Mouse (Mus musculus): ENCODE data around the gene Acads. TPM values are rescaled to one million over a fixed set of nuclear protein-coding genes. Genes with fewer than 3 reads are reported as not detected.

Gene Acads
- 69.8 and 75.2 TPM in 2 replicates for polyA plus RNA-seq (2012; rRNA removed)

GRCm38 (mm10) chr5:115118961-115119570 is at the start of gene Acads:
Gene Acads (minus strand): TSS chr5:115119346.

GRCm38 (mm10) chr5:115158040-115158983 is 39.2 kb upstream of the Acads start, which contains the start of gene Mlec:
Gene Mlec (minus strand): TSS chr5:115158179.

GRCm38 (mm10) chr5:115134234-115135165 is 15.4 kb upstream of the Acads start, which contains the start of gene Unc119b:
Gene Unc119b (minus strand): TSS chr5:115134975.

GRCm38 (mm10) chr5:115098195-115098594 is 21.0 kb downstream of the Acads start, which contains the start of gene Gm10401:
Gene Gm10401 (minus strand): TSS chr5:115098295.

Other genes with a start within 250 kb of the Acads start
- 12.9 and 17.0 TPM in 2 replicates for gene Oasl2, start 222.4 kb downstream of the Acads start, polyA plus RNA-seq (2012; rRNA removed)
- 3.1 and 6.2 TPM in 2 replicates for gene Oasl1, start 196.1 kb downstream of the Acads start, polyA plus RNA-seq (2012; rRNA removed)
- gene 2210016L21Rik, start 177.2 kb downstream of the Acads start, polyA plus RNA-seq (2012; rRNA removed), result 7.1 and 7.9 TPM in 2 replicates
- gene Hnf1a, start 148.3 kb downstream of the Acads start, polyA plus RNA-seq (2012; rRNA removed), result 2.3 and 2.7 TPM in 2 replicates
- 13.8 and 16.0 TPM in 2 replicates for gene Sppl3, start 108.2 kb downstream of the Acads start, polyA plus RNA-seq (2012; rRNA removed)
- not detected in 2 replicates for gene Gm10401, start 21.1 kb downstream of the Acads start, polyA plus RNA-seq (2012; rRNA removed)
- gene Unc119b, start 15.6 kb upstream of the Acads start, polyA plus RNA-seq (2012; rRNA removed), result 10.1 and 10.4 TPM in 2 replicates
- 36.1 and 40.4 TPM in 2 replicates for gene Mlec, start 38.8 kb upstream of the Acads start, polyA plus RNA-seq (2012; rRNA removed)
- gene Cabp1, start 75.0 kb upstream of the Acads start, polyA plus RNA-seq (2012; rRNA removed), result 0.35 and 0.49 TPM in 2 replicates
- 39.8 and 41.2 TPM in 2 replicates for gene Pop5, start 116.5 kb upstream of the Acads start, polyA plus RNA-seq (2012; rRNA removed)
- 75.3 and 78.6 TPM in 2 replicates for gene Rnf10, start 153.6 kb upstream of the Acads start, polyA plus RNA-seq (2012; rRNA removed)
- gene Coq5, start 160.3 kb upstream of the Acads start, polyA plus RNA-seq (2012; rRNA removed), result 7.5 and 7.9 TPM in 2 replicates
- 100 and 145 TPM in 2 replicates for gene Dynll1, start 181.7 kb upstream of the Acads start, polyA plus RNA-seq (2012; rRNA removed)
- gene Srsf9, start 207.8 kb upstream of the Acads start, polyA plus RNA-seq (2012; rRNA removed), result 37.0 and 37.6 TPM in 2 replicates
- gene Gatc, start 221.8 kb upstream of the Acads start, polyA plus RNA-seq (2012; rRNA removed), result 10.8 and 10.9 TPM in 2 replicates
- gene Triap1, start 221.9 kb upstream of the Acads start, polyA plus RNA-seq (2012; rRNA removed), result 13.5 and 13.6 TPM in 2 replicates
- 1,034 and 1,123 TPM in 2 replicates for gene Cox6a1, start 229.6 kb upstream of the Acads start, polyA plus RNA-seq (2012; rRNA removed)

All from liver, embryonic 18 days (tissue).